Mouse (Mus musculus) neural tube, embryonic 11.5 days (tissue): ENCODE results near the gene Gls. TPM values are rescaled to one million over a fixed set of nuclear protein-coding genes. Genes with fewer than 3 reads are reported as not detected.
A peak's percentile ranks its signal among the peaks of the same experiment; 100 is the strongest.

ENCODE experiments used
- ATAC-seq: fragments of 200-750 bp; cut with Nextera tagmentation; 2 replicates; pipeline ENCODE4 v1.8.0; 2017; ENCODE audit warnings: moderate number of reproducible peaks, mild to moderate bottlenecking, moderate TSS enrichment, moderate library complexity; ENCODE audit not compliant: insufficient read depth, low FRiP score, low TSS enrichment
- DNase-seq: peaks from one replicate; pipeline ENCODE4 v3.0.0-alpha.2; 2015; ENCODE audit warnings: low spot score
- H3K27ac ChIP-seq: fragments of 300-500 bp; sonication (generic); 2 replicates; pipeline ENCODE4 v1.5.1; 2014; ENCODE audit warnings: low read depth, mild to moderate bottlenecking, low read length
- H3K27me3 ChIP-seq: fragments of 300-500 bp; sonication (generic); 2 replicates; pipeline ENCODE4 v1.6.1; 2014; ENCODE audit warnings: mild to moderate bottlenecking, low read length, mixed read lengths; ENCODE audit not compliant: control insufficient read depth, insufficient read depth
- H3K36me3 ChIP-seq: fragments of 300-500 bp; sonication (generic); 2 replicates; pipeline ENCODE4 v1.6.1; 2014; ENCODE audit warnings: mild to moderate bottlenecking, low read length, moderate library complexity, mixed read lengths; ENCODE audit not compliant: control insufficient read depth, insufficient read depth
- H3K4me1 ChIP-seq: fragments of 300-500 bp; sonication (generic); 2 replicates; pipeline ENCODE4 v1.6.1; 2014; ENCODE audit warnings: low read length, mixed read lengths; ENCODE audit not compliant: control insufficient read depth, insufficient read depth
- H3K4me2 ChIP-seq: fragments of 300-500 bp; sonication (generic); 2 replicates; pipeline ENCODE4 v1.6.1; 2014; ENCODE audit warnings: low read depth, mild to moderate bottlenecking, moderate library complexity
- H3K4me3 ChIP-seq: fragments of 300-500 bp; sonication (generic); 2 replicates; pipeline ENCODE4 v1.5.1; 2014; ENCODE audit warnings: low read depth, low read length
- H3K9ac ChIP-seq: fragments of 300-500 bp; sonication (generic); 2 replicates; pipeline ENCODE4 v1.6.1; 2014; ENCODE audit warnings: mild to moderate bottlenecking, low read length
- H3K9me3 ChIP-seq: fragments of 300-500 bp; sonication (generic); 2 replicates; pipeline ENCODE4 v1.6.1; 2016; ENCODE audit warnings: low read length; ENCODE audit not compliant: control insufficient read depth
- WGBS: fragments of 180-500 bp; shearing (Covaris S2); extraction: QIAGEN DNeasy Blood & Tissue Kit; methylation state at CpG from one replicate; pipeline ENCODE4 v1.1.7; 2014; 5-methylcytosine and 5-hydroxymethylcytosine counted together
- polyA plus RNA-seq: library from polyadenylated mRNA; unstranded; fragments of >200 nt; fragmentation: Nextera tagmentation; extraction: Ambion mirVana; gene quantifications from 2 replicates; pipeline ENCODE4 v1.2.1, GENCODE M21; 2014

Gene Gls
- polyA plus RNA-seq, 1 experiment from 2014 or later, result 28.0 TPM

- no peak for DNase-seq
- H3K27me3 ChIP-seq, result no peaks in the 10 kb centered on the region
- ATAC-seq, result no peak
- no peaks in the 10 kb centered on the region for H3K36me3 ChIP-seq
- H3K4me1 ChIP-seq, result no peaks in the 10 kb centered on the region
- WGBS, result 93% methylated on average over 6 of the region's 6 CpGs
- H3K27ac ChIP-seq, result no peak overlapping the region
- no peak overlapping the region for H3K4me2 ChIP-seq
- no peak overlapping the region for H3K4me3 ChIP-seq
- H3K9me3 ChIP-seq, result no peaks in the 10 kb centered on the region
- H3K9ac ChIP-seq, result no peak overlapping the region
Measured at GRCm38 (mm10) chr1:52268006-52268405, 35.0 kb upstream of the Gls start.

DNA sequence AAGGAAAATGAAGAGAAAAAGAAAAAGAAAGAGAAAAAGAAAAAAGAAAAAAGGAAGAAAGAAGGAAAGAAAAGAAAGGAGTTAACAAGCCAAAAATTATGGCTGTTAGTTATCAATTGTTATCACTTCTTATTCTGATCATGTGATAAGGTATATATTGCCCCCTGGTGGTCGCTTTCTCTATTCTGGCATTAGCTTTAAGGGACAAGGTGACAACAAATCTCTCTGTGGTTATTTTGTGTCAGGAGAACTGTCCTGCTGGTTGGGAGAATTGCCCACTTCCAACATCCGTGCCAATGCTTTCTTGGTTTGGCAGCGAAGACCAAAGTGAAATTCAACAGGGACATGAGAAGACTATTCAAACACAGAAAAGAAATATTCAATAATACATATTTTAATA lies 34.6 kb upstream of the Gls start:
- no peaks in the 10 kb centered on the region for H3K36me3 ChIP-seq

DNA sequence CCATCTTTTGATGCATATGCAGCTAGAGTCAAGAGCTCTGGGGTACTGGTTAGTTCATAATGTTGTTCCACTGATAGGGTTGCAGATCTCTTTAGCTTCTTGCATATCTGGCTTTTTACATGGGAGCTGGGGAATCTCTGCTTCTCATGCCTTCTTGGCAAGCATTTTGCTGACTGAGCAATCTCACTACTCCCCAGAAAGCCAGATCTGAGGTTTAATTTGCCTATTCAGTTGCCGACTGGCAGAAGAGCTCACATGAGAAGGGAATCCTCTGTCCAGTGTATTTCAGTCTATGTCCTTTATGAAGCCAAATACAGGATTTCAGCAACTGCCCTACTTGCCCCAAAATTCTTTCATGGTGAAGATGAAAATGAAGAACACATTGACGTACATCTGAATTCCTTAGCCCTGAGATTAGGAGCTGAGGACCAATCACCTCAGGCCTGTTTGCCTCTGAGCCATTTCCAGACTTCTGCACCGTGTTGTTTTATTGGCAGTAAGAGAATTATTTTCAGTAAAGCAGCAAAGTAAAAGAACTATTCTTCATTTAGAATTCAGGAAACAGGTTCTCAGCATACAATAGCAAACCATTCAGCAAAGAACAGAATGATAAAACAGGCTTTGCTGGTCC lies 33.0 kb upstream of the Gls start:
- DNase-seq, result no peak
- no peak overlapping the region for H3K4me2 ChIP-seq
- H3K4me3 ChIP-seq, result no peak overlapping the region
- no peak overlapping the region for H3K9ac ChIP-seq
- 82% methylated on average over 3 of the region's 3 CpGs for WGBS
- H3K27ac ChIP-seq, result no peak overlapping the region
- ATAC-seq, result no peak
- no peaks in the 10 kb centered on the region for H3K36me3 ChIP-seq
- no peaks in the 10 kb centered on the region for H3K27me3 ChIP-seq
- no peaks in the 10 kb centered on the region for H3K4me1 ChIP-seq
- H3K9me3 ChIP-seq, result no peaks in the 10 kb centered on the region

More for the DNA sequence above, 34.6 kb upstream of the Gls start:
- WGBS, result 56% methylated on average over 3 of the region's 3 CpGs
- H3K9ac ChIP-seq, result no peak overlapping the region
- H3K9me3 ChIP-seq, result no peaks in the 10 kb centered on the region
- H3K4me1 ChIP-seq, result no peaks in the 10 kb centered on the region
- no peak overlapping the region for H3K4me3 ChIP-seq
- DNase-seq (peak; percentile 25), ATAC-seq (no peak)
- no peak overlapping the region for H3K27ac ChIP-seq
- no peak overlapping the region for H3K4me2 ChIP-seq
- no peaks in the 10 kb centered on the region for H3K27me3 ChIP-seq

- H3K4me3 ChIP-seq, result no peak overlapping the region
- H3K4me2 ChIP-seq, result no peak overlapping the region
- no peak overlapping the region for H3K27ac ChIP-seq
- H3K9me3 ChIP-seq, result no peaks in the 10 kb centered on the region
- no peaks in the 10 kb centered on the region for H3K27me3 ChIP-seq
- H3K36me3 ChIP-seq, result no peaks in the 10 kb centered on the region
- H3K4me1 ChIP-seq, result no peaks in the 10 kb centered on the region
- H3K9ac ChIP-seq, result no peak overlapping the region
- ATAC-seq (no peak), DNase-seq (no peak)
- 84% methylated on average over 3 of the region's 3 CpGs for WGBS
Measured at GRCm38 (mm10) chr1:52264290-52264689, 31.3 kb upstream of the Gls start.

DNA sequence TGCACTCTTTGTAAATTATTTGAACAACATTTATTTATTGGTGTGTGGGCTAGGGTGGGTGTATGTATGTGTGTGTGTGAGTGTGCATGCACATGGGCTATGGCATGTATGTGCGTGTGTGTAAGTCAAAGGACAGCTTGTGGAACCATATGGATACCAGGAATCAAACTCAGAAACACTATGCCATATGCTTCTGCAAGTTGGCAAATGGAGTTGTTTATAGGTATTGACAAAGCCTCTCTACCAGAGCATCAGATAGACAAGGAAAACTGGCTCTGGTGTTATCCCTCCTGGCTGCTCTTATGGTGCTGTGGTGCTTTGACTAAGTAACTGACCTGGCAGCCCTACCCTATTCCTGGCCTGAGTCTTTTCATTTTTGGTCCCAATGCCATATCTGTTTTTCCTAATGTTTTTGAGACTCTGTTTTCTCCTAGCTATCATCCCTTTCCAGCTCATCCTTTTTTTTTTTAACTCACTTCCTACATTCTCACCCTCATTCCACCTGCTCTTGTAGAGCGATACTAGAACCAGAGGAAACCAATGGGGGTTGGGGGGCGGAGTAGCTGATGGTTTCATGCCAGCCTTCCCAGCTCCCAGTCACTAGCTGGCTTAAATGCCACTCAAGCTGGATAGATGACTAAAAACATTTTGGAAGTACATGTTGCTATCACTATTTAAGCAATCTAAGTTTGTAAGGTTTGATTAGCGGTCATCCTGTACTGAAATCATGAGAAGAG lies 27.5 kb upstream of the Gls start:
- no peak for ATAC-seq
- H3K4me1 ChIP-seq, result no peaks in the 10 kb centered on the region
- H3K27me3 ChIP-seq, result no peaks in the 10 kb centered on the region
- WGBS, result 95% methylated on average over 4 of the region's 4 CpGs
- no peak overlapping the region for H3K4me2 ChIP-seq
- H3K4me3 ChIP-seq, result no peak overlapping the region
- DNase-seq, result no peak
- H3K36me3 ChIP-seq, result no peaks in the 10 kb centered on the region
- H3K9me3 ChIP-seq, result no peaks in the 10 kb centered on the region
- no peak overlapping the region for H3K9ac ChIP-seq
- no peak overlapping the region for H3K27ac ChIP-seq

DNA sequence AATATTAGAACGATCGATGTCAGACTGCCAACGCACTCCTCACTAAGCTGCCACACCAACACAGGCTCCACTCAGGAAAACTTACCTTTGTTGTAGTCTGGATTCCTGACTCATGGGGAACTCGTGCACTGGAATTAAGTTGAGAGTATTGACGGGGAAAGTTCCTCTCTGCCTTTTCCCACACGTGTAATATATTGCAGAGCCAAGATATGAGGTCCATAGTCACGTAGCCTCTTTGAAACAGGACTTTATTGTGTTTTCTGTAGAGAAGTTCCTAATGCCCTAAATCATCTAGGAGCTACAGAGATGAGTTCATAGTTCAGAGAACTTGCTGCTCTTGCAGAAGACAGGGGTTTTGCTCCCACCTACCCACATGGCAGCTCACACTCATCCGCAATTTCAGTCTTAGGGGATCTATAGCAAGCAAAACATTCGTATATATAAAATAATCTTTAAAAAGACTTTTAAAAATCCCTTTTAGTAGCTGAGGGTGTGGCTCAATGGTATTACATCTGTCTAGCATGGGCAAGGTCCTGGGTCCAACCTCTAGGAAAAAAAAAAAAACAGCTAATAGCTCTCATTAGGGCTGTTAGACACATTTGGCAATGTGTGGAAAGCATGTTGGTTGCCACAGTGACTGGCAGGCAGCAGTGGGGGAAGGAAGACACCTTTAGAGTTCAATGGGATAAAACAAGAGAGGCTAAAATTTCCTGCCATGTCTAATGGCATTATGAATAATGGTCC lies 25.1 kb upstream of the Gls start:
- Histone ChIP-seq H3K9ac (no peak overlapping the region), H3K27me3 (no peaks in the 10 kb centered on the region), H3K27ac (no peak overlapping the region), H3K36me3 (no peaks in the 10 kb centered on the region), H3K4me1 (no peaks in the 10 kb centered on the region), H3K4me2 (no peak overlapping the region), H3K4me3 (no peak overlapping the region), H3K9me3 (no peaks in the 10 kb centered on the region)
- no peak for DNase-seq
- 85% methylated on average over 9 of the region's 9 CpGs for WGBS
- no peak for ATAC-seq

DNA sequence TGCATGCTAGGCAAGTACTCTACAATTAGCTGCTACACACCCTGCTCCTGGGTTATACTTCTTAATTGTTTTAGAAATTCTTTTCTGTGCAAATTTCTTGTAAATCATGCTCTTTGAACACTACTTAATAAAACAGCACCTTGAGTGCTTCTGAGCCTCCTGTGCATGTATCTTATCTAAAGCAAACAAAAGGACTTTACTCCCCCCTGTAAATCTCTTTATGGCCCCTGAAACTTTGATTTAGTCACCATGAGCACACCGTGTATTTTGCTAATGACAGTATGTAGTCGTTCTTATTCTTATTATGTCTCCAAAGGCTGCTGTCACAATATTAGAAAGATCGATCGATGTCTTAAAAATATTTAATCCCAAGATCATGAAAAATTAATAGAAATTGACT lies 23.9 kb upstream of the Gls start:
- Histone ChIP-seq H3K4me2 (no peak overlapping the region), H3K4me3 (no peak overlapping the region), H3K9ac (no peak overlapping the region), H3K27me3 (no peaks in the 10 kb centered on the region), H3K36me3 (no peaks in the 10 kb centered on the region), H3K4me1 (no peaks in the 10 kb centered on the region), H3K27ac (no peak overlapping the region), H3K9me3 (no peaks in the 10 kb centered on the region)
- DNase-seq, result no peak
- WGBS, result 81% methylated on average over 4 of the region's 4 CpGs
- ATAC-seq, result no peak

DNA sequence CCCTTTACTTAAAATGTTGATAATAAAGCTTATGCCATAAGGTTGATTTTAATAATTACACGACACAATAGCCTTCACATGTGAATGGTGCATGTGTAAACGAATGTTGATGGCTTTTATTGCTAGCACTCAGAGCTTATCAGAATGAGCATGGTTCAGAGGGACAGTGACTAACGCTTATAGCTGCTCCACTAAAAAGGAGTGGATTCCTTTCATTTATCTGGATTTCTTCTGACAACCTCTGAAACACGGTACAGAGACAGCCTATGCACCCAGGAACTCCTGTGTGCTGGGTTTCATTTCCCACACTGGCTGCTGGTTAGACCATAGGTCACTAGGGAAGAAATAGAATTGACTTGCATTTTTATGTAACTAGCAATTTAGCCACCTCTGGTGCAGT lies 23.2 kb upstream of the Gls start:
- no peak overlapping the region for H3K4me2 ChIP-seq
- H3K27me3 ChIP-seq, result no peaks in the 10 kb centered on the region
- no peak overlapping the region for H3K9ac ChIP-seq
- H3K27ac ChIP-seq, result no peak overlapping the region
- ATAC-seq, result no peak
- H3K4me3 ChIP-seq, result no peak overlapping the region
- H3K36me3 ChIP-seq, result no peaks in the 10 kb centered on the region
- no peaks in the 10 kb centered on the region for H3K9me3 ChIP-seq
- H3K4me1 ChIP-seq, result no peaks in the 10 kb centered on the region
- WGBS, result 79% methylated on average over 4 of the region's 4 CpGs
- no peak for DNase-seq
